Mouse (Mus musculus) forebrain, postnatal 0 days (tissue): ENCODE data around the gene Ager. TPM values are rescaled to one million over a fixed set of nuclear protein-coding genes. Genes with fewer than 3 reads are reported as not detected.

Source experiments
- ATAC-seq: fragments of 200-750 bp; cut with Nextera tagmentation; 2 replicates; pipeline ENCODE4 v1.8.0; 2017; ENCODE audit warnings: mild to moderate bottlenecking, moderate library complexity
- DNase-seq: peaks from one replicate; pipeline ENCODE4 v3.0.0-alpha.2; 2015
- H3K27ac ChIP-seq: fragments of 300-500 bp; sonication (generic); 2 replicates; pipeline ENCODE4 v1.5.1; 2014; ENCODE audit warnings: low read depth, mild to moderate bottlenecking, antibody characterized with exemption, low read length, moderate library complexity, mixed read lengths
- H3K27me3 ChIP-seq: fragments of 300-500 bp; sonication (generic); 2 replicates; pipeline ENCODE4 v1.6.1; 2014; ENCODE audit warnings: mild to moderate bottlenecking, low read length, mixed read lengths; ENCODE audit not compliant: insufficient read depth
- H3K36me3 ChIP-seq: fragments of 300-500 bp; sonication (generic); 2 replicates; pipeline ENCODE4 v1.6.1; 2014; ENCODE audit warnings: mild to moderate bottlenecking, moderate library complexity; ENCODE audit not compliant: insufficient read depth
- H3K4me1 ChIP-seq: fragments of 300-500 bp; sonication (generic); 2 replicates; pipeline ENCODE4 v1.6.1; 2014; ENCODE audit warnings: antibody characterized with exemption; ENCODE audit not compliant: insufficient read depth
- H3K4me2 ChIP-seq: fragments of 300-500 bp; sonication (generic); 2 replicates; pipeline ENCODE4 v1.6.1; 2014; ENCODE audit warnings: low read depth, mild to moderate bottlenecking, moderate library complexity
- H3K4me3 ChIP-seq: fragments of 300-500 bp; sonication (generic); 2 replicates; pipeline ENCODE4 v1.5.1; 2014; ENCODE audit warnings: low read depth, low read length, mixed read lengths
- H3K9ac ChIP-seq: fragments of 300-500 bp; sonication (generic); 2 replicates; pipeline ENCODE4 v1.6.1; 2014; ENCODE audit warnings: mild to moderate bottlenecking
- H3K9me3 ChIP-seq: fragments of 300-500 bp; sonication (generic); 2 replicates; pipeline ENCODE4 v1.6.1; 2016; ENCODE audit warnings: low read length
- CTCF ChIP-seq: sonication (generic); IDR thresholded peaks from 2 replicates; pipeline ENCODE4 v1.5.1; 2016; ENCODE audit warnings: antibody characterized with exemption, control low read depth, low read depth
- WGBS: fragments of 180-500 bp; shearing (Covaris S2); extraction: QIAGEN DNeasy Blood & Tissue Kit; methylation state at CpG from one replicate; pipeline ENCODE4 v1.1.7; 2014; 5-methylcytosine and 5-hydroxymethylcytosine counted together
- polyA plus RNA-seq: library from polyadenylated mRNA; unstranded; fragments of >200 nt; fragmentation: Nextera tagmentation; extraction: Ambion mirVana; gene quantifications from 2 replicates; pipeline ENCODE4 v1.2.1, GENCODE M21; 2015
- total RNA-seq: library from RNA; depleted of rRNA; stranded (reverse); fragments of >200 nt; gene quantifications from 2 replicates; pipeline ENCODE4 v1.2.3, GENCODE M21; 2014

Gene Ager
- total and polyA plus RNA-seq, 2 experiments from 2014 or later, result 1.2 to 2.8 TPM

DNA sequence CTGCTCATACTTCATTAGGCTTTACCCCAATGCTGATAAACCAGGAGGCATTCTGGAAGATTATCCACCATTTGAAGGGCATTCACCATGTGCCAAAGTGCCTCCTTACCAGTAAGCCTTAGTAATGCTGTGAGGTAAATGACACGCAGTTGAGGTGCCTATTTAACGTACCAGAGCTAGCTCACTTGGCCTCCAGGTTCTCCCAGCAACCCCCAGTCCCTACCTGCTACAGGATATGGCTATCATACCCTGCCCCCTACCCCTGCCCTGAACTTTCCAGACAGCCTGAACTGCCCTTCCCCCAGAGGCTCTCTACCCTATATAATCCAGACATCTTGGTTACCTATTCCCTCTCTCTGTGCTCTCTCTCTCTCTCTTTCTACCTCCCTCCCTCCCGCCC lies 8.9 kb upstream of the Ager start:
- DNase-seq (no peak), ATAC-seq (no peak)
- Histone ChIP-seq H3K27ac (no peak overlapping the region), H3K4me2 (no peak overlapping the region), H3K27me3 (no peaks in the 10 kb centered on the region), H3K9ac (no peak overlapping the region), H3K4me1 (peaks cover 25% of the 10 kb centered on the region), H3K9me3 (no peaks in the 10 kb centered on the region), H3K36me3 (no peaks in the 10 kb centered on the region), H3K4me3 (no peak overlapping the region)
- WGBS, result 62% methylated on average over 3 of the region's 3 CpGs
- TF ChIP-seq CTCF, result no peak

DNA sequence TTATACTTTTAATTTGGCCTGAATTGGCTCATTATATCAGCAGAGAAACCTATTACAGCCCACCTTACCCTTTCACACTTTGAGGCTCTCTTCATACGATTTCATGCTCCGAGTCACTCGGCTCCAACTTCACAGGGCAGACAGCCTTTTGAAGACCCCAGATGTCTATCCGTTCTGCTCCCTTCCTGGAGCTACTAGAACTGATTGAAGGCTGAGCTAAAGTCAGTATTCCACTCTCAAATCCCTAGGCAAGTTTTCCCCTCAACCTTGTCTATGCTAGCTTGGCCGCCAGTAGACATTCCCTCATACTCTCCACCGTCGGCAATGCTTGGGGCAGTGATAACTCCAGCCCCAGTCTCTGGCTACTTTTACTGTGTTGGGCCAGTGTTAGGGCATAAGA lies 8.5 kb upstream of the Ager start:
- H3K9me3 ChIP-seq, result no peaks in the 10 kb centered on the region
- H3K4me3 ChIP-seq, result no peak overlapping the region
- WGBS, result 58% methylated on average over 7 of the region's 7 CpGs
- no peak for TF ChIP-seq CTCF
- no peaks in the 10 kb centered on the region for H3K27me3 ChIP-seq
- no peak overlapping the region for H3K27ac ChIP-seq
- ATAC-seq, result no peak
- no peak overlapping the region for H3K9ac ChIP-seq
- peaks cover 25% of the 10 kb centered on the region for H3K4me1 ChIP-seq
- H3K4me2 ChIP-seq, result no peak overlapping the region
- DNase-seq, result no peak
- no peaks in the 10 kb centered on the region for H3K36me3 ChIP-seq

- Histone ChIP-seq H3K4me3 (no peak within 1 kb of the TSS), H3K9me3 (no peaks in the 10 kb centered on the region), H3K9ac (no peak within 1 kb of the TSS), H3K4me2 (no peak within 1 kb of the TSS), H3K36me3 (peaks cover 3% of the 10 kb centered on the region; the same call in 1 of the 2 replicates), H3K27me3 (no peaks in the 10 kb centered on the region), H3K27ac (no peak within 1 kb of the TSS), H3K4me1 (peaks cover 25% of the 10 kb centered on the region)
- 36% methylated on average over 7 of the region's 7 CpGs for WGBS
- no peak for TF ChIP-seq CTCF
- ATAC-seq (no peak), DNase-seq (no peak)
Observed at GRCm38 (mm10) chr17:34589681-34590101, 8.0 kb upstream of the Ager start, which contains the start of gene Gpsm3. Gene Gpsm3, plus strand, starts transcription at chr17:34589806.

DNA sequence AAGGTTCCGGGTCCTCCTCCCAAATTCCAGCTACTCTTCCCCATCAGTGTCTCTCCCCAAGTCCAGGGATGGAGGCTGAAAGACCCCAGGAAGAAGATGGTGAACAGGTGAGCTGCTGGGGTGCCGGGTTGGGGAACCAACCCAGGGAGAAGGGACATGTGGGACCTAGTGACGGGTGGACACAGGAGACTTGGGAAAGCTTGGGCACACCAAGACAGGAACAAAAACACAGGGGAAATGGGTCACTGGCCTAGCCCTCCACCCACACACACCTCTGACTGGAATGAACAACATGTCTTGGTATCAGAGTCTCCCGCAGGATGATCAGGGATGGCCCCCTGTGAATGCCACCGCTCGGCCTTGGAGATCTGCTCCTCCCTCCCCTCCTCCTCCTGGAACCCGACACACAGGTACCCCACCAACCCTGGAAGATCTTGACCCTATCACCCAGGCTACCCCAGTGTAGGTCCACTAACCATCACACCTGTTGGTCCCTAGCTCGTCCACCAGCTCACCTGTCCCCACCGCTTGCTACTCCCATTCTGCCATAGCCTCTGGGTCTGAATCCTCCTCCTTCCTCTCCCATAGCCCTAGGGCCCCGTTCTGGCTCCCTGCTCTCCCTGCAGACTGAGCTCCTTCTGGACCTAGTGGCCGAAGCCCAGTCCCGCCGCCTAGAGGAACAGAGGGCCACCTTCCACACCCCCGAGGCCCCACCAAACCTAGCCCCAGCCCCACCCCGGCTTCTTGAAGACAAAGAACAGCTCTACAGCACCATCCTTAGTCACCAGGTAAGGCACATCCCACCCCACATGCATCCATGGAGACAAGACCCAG lies 7.3 kb upstream of the Ager start:
- Histone ChIP-seq H3K9ac (no peak overlapping the region), H3K27me3 (no peaks in the 10 kb centered on the region), H3K9me3 (no peaks in the 10 kb centered on the region), H3K36me3 (peaks cover 10% of the 10 kb centered on the region), H3K27ac (no peak overlapping the region), H3K4me2 (no peak overlapping the region; the same call in 1 of the 2 replicates), H3K4me3 (no peak overlapping the region), H3K4me1 (peaks cover 25% of the 10 kb centered on the region)
- TF ChIP-seq CTCF, result no peak
- no peak for ATAC-seq
- no peak for DNase-seq
- 78% methylated on average over 15 of the region's 15 CpGs for WGBS

- Histone ChIP-seq H3K9ac (peak within 1 kb of the TSS; percentile 94), H3K27ac (peak within 1 kb of the TSS; percentile 97), H3K4me3 (peak within 1 kb of the TSS; percentile 89), H3K36me3 (peaks cover 17% of the 10 kb centered on the region), H3K4me2 (peak within 1 kb of the TSS; percentile 93), H3K9me3 (no peaks in the 10 kb centered on the region), H3K27me3 (no peaks in the 10 kb centered on the region), H3K4me1 (peaks cover 18% of the 10 kb centered on the region)
- DNase-seq (peak; percentile 41), ATAC-seq (no peak)
- WGBS, result 1% methylated on average over 21 of the region's 21 CpGs
- no peak for TF ChIP-seq CTCF
Observed at GRCm38 (mm10) chr17:34591029-34591993, 6.4 kb upstream of the Ager start, which contains the start of gene Pbx2. Gene Pbx2, plus strand, starts transcription at chr17:34591266.

GRCm38 (mm10) chr17:34591994-34592375 lies 5.7 kb upstream of the Ager start:
- no peak for TF ChIP-seq CTCF
- H3K9me3 ChIP-seq, result no peaks in the 10 kb centered on the region
- peak overlapping the region; percentile 94 for H3K9ac ChIP-seq
- no peaks in the 10 kb centered on the region for H3K27me3 ChIP-seq
- H3K4me1 ChIP-seq, result peaks cover 16% of the 10 kb centered on the region
- H3K4me3 ChIP-seq, result peak overlapping the region; percentile 89
- peak overlapping the region; percentile 93 for H3K4me2 ChIP-seq
- H3K36me3 ChIP-seq, result peaks cover 17% of the 10 kb centered on the region
- DNase-seq (peak; percentile 91), ATAC-seq (peak; percentile 35)
- WGBS, result under 1% methylated on average over 26 of the region's 35 CpGs
- H3K27ac ChIP-seq, result peak overlapping the region; percentile 97
